Mouse (Mus musculus): Measurements from ENCODE around the gene Tmem132c.

GRCm38 (mm10) chr5:127381216-127381615 is 139.6 kb downstream of the Tmem132c start:
- TF ChIP-seq CTCF (conservative IDR thresholded peaks at IDR 0.05; ENCODE audit: low read length) = no peak
- TF ChIP-seq NANOG (IDR thresholded peaks at IDR 0.05; ENCODE audit: borderline replicate concordance, low read length) = no peak

All from E14TG2a.4 (cell line).